Mouse (Mus musculus) heart, embryonic 11.5 days (tissue): ENCODE measurements at regions not wholly inside any gene's neighbourhood (a gene's known extent, or its start where the extent isn't known, plus 50 kb on each side); places are given as distances from the start of the nearest gene placed in this dataset.

Experiments used
- ATAC-seq: fragments of 200-750 bp; cut with Nextera tagmentation; replicated peaks from 2 replicates; pipeline ENCODE4 v1.8.0; 2017; ENCODE audit warnings: moderate library complexity; ENCODE audit not compliant: insufficient number of reproducible peaks, low FRiP score, low TSS enrichment
- H3K27ac ChIP-seq: fragments of 300-500 bp; sonication (generic); 2 replicates; pipeline ENCODE4 v1.5.1; 2014; ENCODE audit warnings: mild to moderate bottlenecking, low read depth, low read length
- H3K27me3 ChIP-seq: fragments of 300-500 bp; sonication (generic); 2 replicates; pipeline ENCODE4 v1.6.1; 2014; ENCODE audit warnings: mild to moderate bottlenecking, low read length, mixed read lengths; ENCODE audit not compliant: control insufficient read depth, insufficient read depth
- H3K36me3 ChIP-seq: fragments of 300-500 bp; sonication (generic); 2 replicates; pipeline ENCODE4 v1.6.1; 2014; ENCODE audit warnings: mild to moderate bottlenecking, low read length, moderate library complexity, mixed read lengths; ENCODE audit not compliant: control insufficient read depth, insufficient read depth
- H3K4me1 ChIP-seq: fragments of 300-500 bp; sonication (generic); 2 replicates; pipeline ENCODE4 v1.6.1; 2014; ENCODE audit warnings: low read length; ENCODE audit not compliant: control insufficient read depth, insufficient read depth
- H3K4me2 ChIP-seq: fragments of 300-500 bp; sonication (generic); 2 replicates; pipeline ENCODE4 v1.6.1; 2014; ENCODE audit warnings: mild to moderate bottlenecking, moderate library complexity
- H3K4me3 ChIP-seq: fragments of 300-500 bp; sonication (generic); 2 replicates; pipeline ENCODE4 v1.5.1; 2014; ENCODE audit warnings: low read depth, low read length
- H3K9ac ChIP-seq: fragments of 300-500 bp; sonication (generic); 2 replicates; pipeline ENCODE4 v1.6.1; 2014; ENCODE audit warnings: mild to moderate bottlenecking, low read depth, low read length, moderate library complexity
- H3K9me3 ChIP-seq: fragments of 300-500 bp; sonication (generic); replicated peaks from 2 replicates; pipeline ENCODE4 v1.6.1; 2016; ENCODE audit warnings: low read length; ENCODE audit not compliant: control insufficient read depth
- WGBS: fragments of 180-500 bp; shearing (Covaris S2); extraction: QIAGEN DNeasy Blood & Tissue Kit; methylation state at CpG from one replicate; pipeline ENCODE4 v1.1.7; 2014; ENCODE audit not compliant: insufficient replicate concordance; 5-methylcytosine and 5-hydroxymethylcytosine counted together

DNA sequence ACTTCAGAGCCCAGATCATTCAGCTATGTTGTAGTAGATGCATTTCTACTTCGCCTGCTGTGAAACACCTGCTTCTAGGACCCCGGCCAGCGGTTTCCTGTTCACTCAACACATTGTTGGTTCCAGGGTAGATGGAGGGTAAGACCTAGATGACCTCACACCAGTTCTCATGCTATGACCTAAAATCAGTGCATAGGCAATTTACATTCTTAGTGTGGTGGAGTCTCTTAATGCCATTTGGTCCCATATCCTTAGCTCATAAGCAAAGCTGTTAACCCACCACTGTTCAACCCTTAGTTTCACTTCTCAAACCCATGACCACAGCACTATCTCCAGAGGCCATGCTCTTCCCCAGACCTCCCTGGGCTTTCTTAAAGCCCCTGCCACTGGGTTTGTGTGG lies 81.1 kb downstream of the Il12a start:
- 85% methylated on average over 3 of the region's 3 CpGs for WGBS
- H3K4me1 ChIP-seq = no peaks in the 10 kb centered on the region
- H3K4me2 ChIP-seq = no peak overlapping the region
- H3K27ac ChIP-seq = no peak overlapping the region
- no peak overlapping the region for H3K9ac ChIP-seq
- H3K4me3 ChIP-seq = no peak overlapping the region
- no peaks in the 10 kb centered on the region for H3K9me3 ChIP-seq
- no peaks in the 10 kb centered on the region for H3K27me3 ChIP-seq
- no peak for ATAC-seq
- H3K36me3 ChIP-seq = no peaks in the 10 kb centered on the region

DNA sequence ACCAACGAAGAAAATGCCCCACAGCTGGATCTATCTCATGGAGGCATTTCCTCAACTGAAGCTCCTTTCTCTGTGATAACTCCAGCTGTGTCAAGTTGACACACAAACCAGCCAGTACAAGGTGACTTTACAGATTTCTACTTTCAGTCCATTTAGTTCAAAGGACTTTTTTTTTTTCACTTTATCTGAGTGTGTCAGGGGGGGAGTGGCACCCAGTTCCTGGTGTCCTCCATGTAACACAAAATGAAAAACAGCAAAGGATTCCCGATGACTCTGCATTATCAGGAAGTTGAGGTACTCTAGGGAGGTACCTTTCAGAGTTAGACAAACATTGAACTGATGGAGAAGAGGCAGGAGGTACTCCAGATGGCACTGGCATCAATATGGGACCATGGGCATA lies 87.4 kb downstream of the Il12a start:
- H3K4me2 ChIP-seq = no peak overlapping the region
- no peaks in the 10 kb centered on the region for H3K27me3 ChIP-seq
- no peak overlapping the region for H3K4me3 ChIP-seq
- ATAC-seq = no peak
- WGBS = 54% methylated on average over 2 of the region's 2 CpGs
- H3K36me3 ChIP-seq = no peaks in the 10 kb centered on the region
- no peak overlapping the region for H3K27ac ChIP-seq
- H3K9ac ChIP-seq = no peak overlapping the region
- H3K9me3 ChIP-seq = no peaks in the 10 kb centered on the region
- H3K4me1 ChIP-seq = peaks cover 17% of the 10 kb centered on the region

- H3K4me2 ChIP-seq = no peak overlapping the region
- no peak overlapping the region for H3K27ac ChIP-seq
- H3K9ac ChIP-seq = no peak overlapping the region
- WGBS = 77% methylated on average over 16 of the region's 16 CpGs
- no peak overlapping the region for H3K4me3 ChIP-seq
- no peaks in the 10 kb centered on the region for H3K9me3 ChIP-seq
- H3K27me3 ChIP-seq = no peaks in the 10 kb centered on the region
- H3K4me1 ChIP-seq = peaks cover 23% of the 10 kb centered on the region
- no peaks in the 10 kb centered on the region for H3K36me3 ChIP-seq
- no peak for ATAC-seq
Measured at GRCm38 (mm10) chr3:68778354-68779040, 88.1 kb downstream of the Il12a start.

GRCm38 (mm10) chr3:68780843-68781242 lies 88.5 kb upstream of the 1110032F04Rik start:
- no peak overlapping the region for H3K9ac ChIP-seq
- no peaks in the 10 kb centered on the region for H3K36me3 ChIP-seq
- H3K4me1 ChIP-seq = peaks cover 26% of the 10 kb centered on the region
- no peak overlapping the region for H3K4me3 ChIP-seq
- no peak overlapping the region for H3K27ac ChIP-seq
- no peak for ATAC-seq
- H3K4me2 ChIP-seq = no peak overlapping the region
- no peaks in the 10 kb centered on the region for H3K27me3 ChIP-seq
- H3K9me3 ChIP-seq = no peaks in the 10 kb centered on the region
- 38% methylated on average over 7 of the region's 7 CpGs for WGBS

- WGBS = 58% methylated on average over 2 of the region's 2 CpGs
- no peak overlapping the region for H3K9ac ChIP-seq
Measured at GRCm38 (mm10) chr3:68781466-68781865, 87.9 kb upstream of the 1110032F04Rik start.

DNA sequence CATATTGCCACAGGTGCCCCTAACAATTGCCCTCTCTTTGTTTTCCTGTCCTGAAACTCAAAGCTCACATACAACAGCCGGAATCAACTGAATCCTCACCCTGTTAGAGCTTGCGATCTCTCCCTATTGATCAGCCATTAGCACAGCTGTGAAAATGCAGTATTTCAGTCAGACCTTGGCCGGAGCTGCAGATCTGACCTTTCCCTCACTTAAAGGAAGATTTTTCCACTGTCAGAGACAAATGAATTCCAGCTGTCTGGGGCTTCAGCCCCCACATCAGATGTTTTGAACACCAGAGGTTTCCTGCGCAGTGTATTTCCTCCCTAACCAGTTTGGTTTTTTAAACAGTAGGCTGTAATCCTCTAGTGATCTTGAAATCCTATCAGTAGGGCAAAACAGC lies 87.0 kb upstream of the 1110032F04Rik start:
- WGBS = 52% methylated on average over 4 of the region's 4 CpGs
- H3K4me1 ChIP-seq = peaks cover 33% of the 10 kb centered on the region

More at GRCm38 (mm10) chr3:68781466-68781865, 87.9 kb upstream of the 1110032F04Rik start:
- Histone ChIP-seq H3K4me1 (peaks cover 29% of the 10 kb centered on the region), H3K4me2 (no peak overlapping the region), H3K9me3 (no peaks in the 10 kb centered on the region), H3K27ac (no peak overlapping the region), H3K4me3 (no peak overlapping the region), H3K36me3 (no peaks in the 10 kb centered on the region), H3K27me3 (no peaks in the 10 kb centered on the region)
- no peak for ATAC-seq

DNA sequence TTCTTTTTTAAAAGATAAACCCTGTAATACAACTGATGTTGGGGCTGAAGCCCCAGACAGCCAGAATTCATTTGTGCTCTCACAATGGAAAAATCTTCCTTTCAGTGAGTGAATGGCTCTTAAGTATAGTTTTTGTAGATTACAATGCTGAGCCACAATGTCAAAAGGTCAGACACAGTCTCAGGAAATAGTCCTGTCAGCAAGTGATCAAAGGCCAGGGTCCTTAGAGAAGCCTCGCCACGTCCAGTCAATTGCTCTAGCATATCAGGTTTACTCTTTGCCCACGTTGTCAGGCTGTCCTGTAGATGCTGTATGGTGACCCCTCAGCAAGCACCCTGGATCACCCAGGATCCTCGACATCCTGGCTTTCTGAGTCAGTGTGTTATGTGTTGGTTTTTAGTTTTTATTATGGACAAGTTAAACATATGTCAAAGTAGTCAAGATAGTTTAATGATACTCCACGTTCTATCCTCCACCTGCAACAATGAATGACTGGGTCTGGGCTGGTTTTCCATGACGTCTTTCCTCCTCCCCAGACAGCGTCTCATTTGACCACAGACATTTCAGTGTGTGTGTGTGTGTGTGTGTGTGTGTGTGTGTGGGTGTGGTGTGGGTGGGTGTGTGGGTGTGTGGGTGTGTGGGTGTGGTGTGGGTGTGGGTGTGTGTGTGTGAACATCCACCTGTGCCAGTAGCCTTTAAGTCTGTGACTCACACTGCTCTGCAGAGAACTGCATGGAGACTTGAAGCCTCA lies 85.5 kb upstream of the 1110032F04Rik start:
- H3K9ac ChIP-seq = no peak overlapping the region
- WGBS = 33% methylated on average over 7 of the region's 7 CpGs
- no peaks in the 10 kb centered on the region for H3K27me3 ChIP-seq
- no peak for ATAC-seq
- no peak overlapping the region for H3K4me3 ChIP-seq
- H3K27ac ChIP-seq = peak overlapping the region; percentile 25; the same call in 1 of the 2 replicates
- H3K9me3 ChIP-seq = no peaks in the 10 kb centered on the region
- H3K36me3 ChIP-seq = no peaks in the 10 kb centered on the region
- no peak overlapping the region for H3K4me2 ChIP-seq
- H3K4me1 ChIP-seq = peaks cover 37% of the 10 kb centered on the region

More for the DNA sequence above, 87.0 kb upstream of the 1110032F04Rik start:
- H3K9me3 ChIP-seq = no peaks in the 10 kb centered on the region
- no peaks in the 10 kb centered on the region for H3K36me3 ChIP-seq
- no peaks in the 10 kb centered on the region for H3K27me3 ChIP-seq
- H3K9ac ChIP-seq = no peak overlapping the region
- no peak overlapping the region for H3K4me3 ChIP-seq
- ATAC-seq = no peak
- no peak overlapping the region for H3K4me2 ChIP-seq
- no peak overlapping the region for H3K27ac ChIP-seq

- Histone ChIP-seq H3K36me3 (no peaks in the 10 kb centered on the region), H3K27ac (no peak overlapping the region), H3K9me3 (no peaks in the 10 kb centered on the region), H3K27me3 (no peaks in the 10 kb centered on the region), H3K4me1 (peaks cover 33% of the 10 kb centered on the region), H3K4me2 (no peak overlapping the region), H3K4me3 (no peak overlapping the region), H3K9ac (no peak overlapping the region)
- ATAC-seq = no peak
- 82% methylated on average over 3 of the region's 3 CpGs for WGBS
Measured at GRCm38 (mm10) chr3:68786771-68787170, 82.6 kb upstream of the 1110032F04Rik start.
